Mouse (Mus musculus) embryonic fibroblast, embryonic 13.5 days (primary cell): ENCODE measurements around the gene Cdhr3. TPM values are rescaled to one million over a fixed set of nuclear protein-coding genes. Genes with fewer than 3 reads are reported as not detected.
"Not testable (repeated sequence)": the region's sequence is repeated elsewhere in the genome, so short reads cannot be mapped to it uniquely, and the experiment has no call there.

Experiments used
- H3K27ac ChIP-seq: 2 replicates; pipeline ENCODE4 v1.5.1; 2012; ENCODE audit warnings: low read length, control low read depth, inconsistent platforms; ENCODE audit not compliant: insufficient read depth
- H3K4me1 ChIP-seq: 2 replicates; pipeline ENCODE4 v1.6.1; 2011; ENCODE audit warnings: low read length; ENCODE audit not compliant: control insufficient read depth, insufficient read depth
- H3K4me3 ChIP-seq: 2 replicates; pipeline ENCODE4 v1.5.1; 2011; ENCODE audit warnings: mild to moderate bottlenecking, control low read depth, low read length; ENCODE audit not compliant: insufficient read depth
- CTCF ChIP-seq: IDR thresholded peaks from 2 replicates; pipeline ENCODE4 v1.5.1; 2011; ENCODE audit warnings: mild to moderate bottlenecking, control low read depth, low read length, moderate library complexity, borderline replicate concordance; ENCODE audit not compliant: insufficient read depth
- POLR2A ChIP-seq: IDR thresholded peaks from 2 replicates; pipeline ENCODE4 v1.6.1; 2011; ENCODE audit warnings: low read depth, mild to moderate bottlenecking, control low read depth, low read length, moderate library complexity
- polyA plus RNA-seq: library from polyadenylated mRNA; stranded (reverse); fragments of >200 nt; gene quantifications from 2 replicates; pipeline ENCODE4 v1.2.4, GENCODE M21; 2011; ENCODE audit warnings: low read depth; ENCODE audit not compliant: missing spikeins, insufficient read length

Gene Cdhr3
- polyA plus RNA-seq, 1 experiment = not detected

GRCm38 (mm10) chr12:33014050-33014796 lies 78.5 kb downstream of the Cdhr3 start:
- Histone ChIP-seq H3K27ac (no peak overlapping the region), H3K4me3 (no peak overlapping the region), H3K4me1 (no peaks in the 10 kb centered on the region)
- TF ChIP-seq POLR2A (no peak), CTCF (no peak)

DNA sequence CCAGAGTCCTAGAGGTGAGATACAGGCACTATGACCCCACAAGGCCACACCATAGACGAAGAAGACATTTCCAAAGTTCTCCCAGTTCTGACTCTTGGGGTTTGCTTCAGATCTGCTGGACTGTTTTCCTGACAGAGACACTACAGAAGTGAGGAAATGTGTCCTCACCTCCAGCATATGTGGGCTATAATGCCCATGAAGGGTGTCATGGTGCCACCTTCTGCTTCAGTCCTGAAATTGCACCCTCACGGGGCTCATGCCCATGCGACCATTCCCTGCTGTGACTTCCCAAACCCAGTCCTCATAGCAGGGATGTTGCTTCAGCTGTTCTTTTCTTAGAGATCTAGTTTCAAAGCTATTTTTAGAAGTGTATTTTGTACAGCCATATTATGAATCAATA lies 82.6 kb downstream of the Cdhr3 start:
- no peak overlapping the region for H3K4me3 ChIP-seq
- H3K4me1 ChIP-seq = no peaks in the 10 kb centered on the region
- TF ChIP-seq CTCF (peak; percentile 69; the same call in 1 of the 2 replicates), POLR2A (no peak)
- H3K27ac ChIP-seq = no peak overlapping the region

DNA sequence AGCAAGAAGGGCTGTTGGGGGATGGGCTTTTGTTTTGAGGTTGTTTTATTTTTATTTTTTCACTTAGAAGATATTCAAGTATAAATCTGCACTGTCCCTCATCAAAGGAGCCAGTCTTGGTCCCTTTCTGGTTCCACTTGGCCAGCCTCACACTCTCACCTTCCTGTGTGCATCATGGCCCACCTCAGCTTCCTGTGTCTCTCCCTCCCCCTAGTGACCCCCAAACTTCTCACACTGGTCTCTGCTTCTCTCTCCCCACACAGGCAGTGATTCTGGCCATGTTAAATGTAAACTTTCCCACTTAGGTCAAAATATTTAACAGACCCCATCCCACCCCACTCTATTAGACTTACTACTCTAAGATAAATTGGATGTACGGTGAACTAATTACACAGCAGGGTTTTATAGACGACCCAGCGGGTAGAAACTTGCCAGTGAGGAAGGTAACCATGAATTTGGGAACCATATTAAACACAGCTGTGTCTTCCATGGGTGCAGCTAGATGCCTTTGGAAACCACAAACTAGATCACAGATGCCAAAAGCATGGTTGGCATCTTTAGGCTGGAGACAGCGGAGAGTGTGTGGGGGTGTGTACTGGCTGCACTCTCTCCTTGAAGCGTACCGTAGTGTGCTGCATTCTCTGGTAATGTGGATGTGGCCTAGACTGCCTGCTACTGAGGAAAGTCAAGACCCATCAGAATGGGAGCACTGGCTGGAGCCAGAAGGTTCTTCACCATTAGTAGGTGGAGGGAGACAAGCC lies 83.3 kb downstream of the Cdhr3 start:
- TF ChIP-seq CTCF (no peak), POLR2A (no peak)
- no peaks in the 10 kb centered on the region for H3K4me1 ChIP-seq
- H3K4me3 ChIP-seq = no peak overlapping the region
- H3K27ac ChIP-seq = no peak overlapping the region

- no peak for TF ChIP-seq CTCF
- no peak for TF ChIP-seq POLR2A
Observed at GRCm38 (mm10) chr12:33008305-33009110, 84.2 kb downstream of the Cdhr3 start.

DNA sequence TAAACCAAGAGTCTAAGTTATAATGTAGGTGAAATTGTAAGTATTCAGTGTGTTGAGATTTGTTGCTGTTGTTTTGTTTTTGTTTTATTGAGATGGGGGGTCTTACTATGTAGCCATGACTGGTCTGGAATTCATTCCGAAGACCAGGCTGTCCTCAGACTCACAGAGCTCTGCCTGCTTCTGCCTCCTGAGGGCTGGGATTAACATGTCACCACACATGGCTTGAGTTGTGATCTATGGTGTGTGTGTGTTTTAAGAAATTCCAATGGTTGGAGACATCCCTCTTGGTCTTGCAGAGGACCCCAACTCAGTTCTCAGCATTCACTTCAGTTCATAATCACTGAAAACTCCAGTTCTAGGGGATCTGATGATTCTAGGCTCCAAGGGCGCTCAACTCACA lies 85.5 kb downstream of the Cdhr3 start:
- no peak for TF ChIP-seq POLR2A
- no peak overlapping the region for H3K27ac ChIP-seq
- H3K4me3 ChIP-seq = no peak overlapping the region
- no peaks in the 10 kb centered on the region for H3K4me1 ChIP-seq

More at GRCm38 (mm10) chr12:33008305-33009110, 84.2 kb downstream of the Cdhr3 start:
- no peak overlapping the region for H3K27ac ChIP-seq
- H3K4me3 ChIP-seq = no peak overlapping the region
- H3K4me1 ChIP-seq = no peaks in the 10 kb centered on the region

DNA sequence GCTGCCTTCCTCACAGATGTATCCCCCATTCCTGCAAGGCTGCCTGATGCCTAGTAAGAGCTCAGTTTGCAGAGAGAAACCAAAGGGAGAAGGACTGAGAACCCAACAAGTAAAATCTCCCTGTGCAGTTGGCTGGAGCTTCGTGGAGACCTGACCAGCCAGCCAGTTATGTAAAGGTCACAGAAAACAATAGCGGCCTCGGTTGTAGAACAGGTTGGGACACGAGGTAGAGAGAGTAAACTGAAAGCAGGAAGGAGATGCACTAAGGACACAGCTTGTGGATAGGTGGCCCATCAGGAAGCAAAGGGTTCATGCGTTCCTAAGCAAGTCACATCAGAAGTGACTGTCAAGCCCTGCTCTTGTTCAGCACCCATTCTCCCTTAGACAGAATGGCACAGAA lies 86.8 kb downstream of the Cdhr3 start:
- H3K4me1 ChIP-seq = no peaks in the 10 kb centered on the region
- H3K4me3 ChIP-seq = no peak overlapping the region
- H3K27ac ChIP-seq = no peak overlapping the region
- TF ChIP-seq CTCF (no peak), POLR2A (no peak)

DNA sequence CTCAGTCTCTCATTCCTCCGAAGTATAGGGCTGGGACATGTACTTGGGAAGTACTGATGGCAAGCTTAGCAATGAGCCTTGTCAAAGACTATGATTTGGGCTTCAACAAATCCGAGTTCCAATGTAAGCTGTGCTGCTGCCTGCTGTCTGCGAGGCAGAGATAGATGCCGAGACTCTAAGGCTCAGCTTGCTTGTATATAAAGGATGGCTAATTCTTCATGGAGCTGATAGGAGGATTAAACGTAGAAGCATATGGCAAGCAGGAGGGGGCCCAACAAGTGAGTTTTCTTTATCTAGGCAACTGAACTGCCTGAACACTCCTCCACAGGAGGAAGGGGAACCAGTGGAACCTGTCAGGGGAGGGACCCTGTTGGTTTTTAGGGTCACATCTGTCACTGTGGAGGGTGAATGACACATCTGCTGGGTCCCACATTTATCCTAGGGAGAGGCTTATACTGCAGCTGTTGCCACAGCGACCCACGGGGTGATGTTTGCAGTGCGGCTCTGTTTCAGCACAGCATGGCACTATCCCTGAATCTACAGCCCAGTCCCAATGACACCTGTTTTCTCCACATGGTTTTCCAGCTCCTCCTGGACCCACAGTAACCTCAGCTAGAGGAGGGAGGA lies 89.2 kb downstream of the Cdhr3 start:
- no peaks in the 10 kb centered on the region for H3K4me1 ChIP-seq
- TF ChIP-seq CTCF (no peak), POLR2A (no peak)
- H3K27ac ChIP-seq = no peak overlapping the region
- no peak overlapping the region for H3K4me3 ChIP-seq

DNA sequence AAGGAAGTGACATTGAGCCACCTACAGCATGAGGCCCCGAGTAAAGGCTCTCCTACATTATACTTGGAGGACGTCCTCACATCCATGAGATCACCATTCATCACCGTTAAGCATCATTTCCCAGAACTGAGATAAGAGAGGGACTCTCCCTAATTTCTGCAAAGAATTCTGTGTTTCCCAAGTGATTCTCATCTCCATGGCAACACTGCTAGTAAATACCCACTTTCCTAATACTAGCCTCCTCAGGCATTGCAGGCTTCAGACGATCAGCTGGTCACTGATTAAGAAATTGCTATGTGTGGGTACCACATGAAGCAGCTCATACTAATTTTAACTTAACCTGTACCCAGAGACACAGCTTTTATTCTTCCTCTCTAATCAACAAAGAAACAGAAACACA lies 92.3 kb downstream of the Cdhr3 start:
- TF ChIP-seq POLR2A (no peak), CTCF (no peak)
- Histone ChIP-seq H3K27ac (no peak overlapping the region), H3K4me3 (no peak overlapping the region), H3K4me1 (no peaks in the 10 kb centered on the region)

GRCm38 (mm10) chr12:32999778-33000177 lies 92.9 kb downstream of the Cdhr3 start:
- not testable (repeated sequence) for H3K4me1 ChIP-seq, H3K4me3 ChIP-seq, H3K27ac ChIP-seq

DNA sequence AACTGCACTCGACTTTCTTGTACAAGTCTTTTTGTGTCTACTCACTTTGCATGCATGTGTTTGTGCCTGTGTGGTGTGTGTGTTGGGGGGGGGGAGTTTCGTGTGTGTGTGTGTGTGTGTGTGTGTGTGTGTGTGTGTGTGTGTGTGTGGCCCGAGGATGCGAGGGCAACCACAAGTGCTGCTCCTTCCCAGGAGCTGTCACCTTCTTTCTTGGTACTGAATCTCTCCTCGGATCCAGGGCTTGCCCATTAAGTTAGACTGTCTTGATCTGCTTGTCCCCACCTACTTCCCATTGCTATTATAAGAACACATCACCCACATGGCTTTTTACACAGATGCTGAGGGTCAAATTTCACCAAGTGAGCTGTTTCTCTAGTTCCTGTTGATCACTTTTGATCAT lies 93.9 kb downstream of the Cdhr3 start:
- H3K4me1 ChIP-seq = no peaks in the 10 kb centered on the region
- TF ChIP-seq CTCF (no peak), POLR2A (no peak)
- no peak overlapping the region for H3K4me3 ChIP-seq
- H3K27ac ChIP-seq = no peak overlapping the region
